Mouse (Mus musculus) myocyte (in vitro differentiated cells): ENCODE measurements around the gene Zfp3. TPM values are rescaled to one million over a fixed set of nuclear protein-coding genes. Genes with fewer than 3 reads are reported as not detected.

ENCODE experiments used
- H3K27me3 ChIP-seq: one replicate; pipeline ENCODE4 v1.6.1; 2011; ENCODE audit not compliant: control insufficient read depth, insufficient read depth, insufficient read length
- H3K36me3 ChIP-seq: one replicate; pipeline ENCODE4 v1.6.1; 2011; ENCODE audit not compliant: control insufficient read depth, insufficient read depth
- H3K4me2 ChIP-seq: one replicate; pipeline ENCODE4 v1.6.1; 2011; ENCODE audit warnings: low read depth, control low read depth
- H3K4me3 ChIP-seq: one replicate; pipeline ENCODE4 v1.5.1; 2011; ENCODE audit warnings: mild to moderate bottlenecking, control low read depth, moderate library complexity
- H3K79me2 ChIP-seq: one replicate; pipeline ENCODE4 v1.6.1; 2011; ENCODE audit not compliant: control insufficient read depth, insufficient read depth
- H3ac ChIP-seq: one replicate; pipeline ENCODE4 v1.6.1; 2011; ENCODE audit not compliant: control insufficient read depth, insufficient read length
- CEBPB ChIP-seq: IDR thresholded peaks from 2 replicates; pipeline ENCODE4 v1.6.1; 2011; ENCODE audit warnings: mild to moderate bottlenecking, moderate library complexity; ENCODE audit not compliant: poor library complexity, insufficient read depth, severe bottlenecking
- E2F4 ChIP-seq: IDR thresholded peaks from one replicate; pipeline ENCODE4 v1.6.1; 2011; ENCODE audit warnings: mild to moderate bottlenecking, control low read depth, moderate library complexity; ENCODE audit not compliant: insufficient read depth
- MAX ChIP-seq: IDR thresholded peaks from one replicate; pipeline ENCODE4 v1.6.1; 2011; ENCODE audit warnings: low read depth, mild to moderate bottlenecking, control low read depth
- MYOD1 ChIP-seq, 3 experiments: IDR thresholded peaks; one replicate each; pipeline ENCODE4 v1.6.1; 2011; ENCODE audit warnings: control low read depth in 2 of 3, low read depth in 2 of 3, mild to moderate bottlenecking in 2 of 3, moderate library complexity in 1 of 3; ENCODE audit not compliant: insufficient read length in 2 of 3, control insufficient read depth in 1 of 3
- MYOG ChIP-seq, 3 experiments: IDR thresholded peaks; one replicate each; pipeline ENCODE4 v1.6.1; 2011; ENCODE audit warnings: control low read depth in 2 of 3, low read depth in 2 of 3, mild to moderate bottlenecking in 2 of 3; ENCODE audit not compliant: insufficient read length in 2 of 3, control insufficient read depth in 1 of 3, insufficient read depth in 1 of 3
- POLR2A ChIP-seq: IDR thresholded peaks from one replicate; pipeline ENCODE4 v1.6.1; 2011; ENCODE audit warnings: low read depth, mild to moderate bottlenecking, control low read depth, moderate library complexity; ENCODE audit not compliant: insufficient read length
- POLR2AphosphoS2 ChIP-seq: IDR thresholded peaks from one replicate; pipeline ENCODE4 v1.6.1; 2011; ENCODE audit warnings: low read depth, control low read depth; ENCODE audit not compliant: insufficient read length
- REST ChIP-seq: IDR thresholded peaks from one replicate; pipeline ENCODE4 v1.6.1; 2011; ENCODE audit warnings: mild to moderate bottlenecking, control low read depth, moderate library complexity; ENCODE audit not compliant: insufficient read depth, insufficient read length
- SRF ChIP-seq: IDR thresholded peaks from one replicate; pipeline ENCODE4 v1.6.1; 2011; ENCODE audit warnings: low read depth; ENCODE audit not compliant: control insufficient read depth, insufficient read length
- TCF12 ChIP-seq: IDR thresholded peaks from one replicate; pipeline ENCODE4 v1.6.1; 2011; ENCODE audit warnings: mild to moderate bottlenecking, control low read depth; ENCODE audit not compliant: poor library complexity, insufficient read depth, severe bottlenecking
- TCF3 ChIP-seq: IDR thresholded peaks from one replicate; pipeline ENCODE4 v1.6.1; 2011; ENCODE audit warnings: low read depth, control low read depth; ENCODE audit not compliant: insufficient read length
- USF1 ChIP-seq: IDR thresholded peaks from one replicate; pipeline ENCODE4 v1.6.1; 2011; ENCODE audit warnings: low read depth, mild to moderate bottlenecking, control low read depth, moderate library complexity
- polyA plus RNA-seq: library from polyadenylated mRNA; unstranded; fragments of >200 nt; fragmentation: generic; extraction: Trizol; gene quantifications from one replicate; pipeline ENCODE4 v1.2.1, GENCODE M21; 2012; ENCODE audit warnings: missing spikeins

Zfp3 gene
- polyA plus RNA-seq, 1 experiment: 2.7 TPM

GRCm38 (mm10) chr11:70790874-70791551 is 27.0 kb downstream of the Zfp3 start:
- no peaks in the 10 kb centered on the region for H3K27me3 ChIP-seq
- no peak overlapping the region for H3K4me2 ChIP-seq
- H3K4me3 ChIP-seq: no peak overlapping the region
- no peaks in the 10 kb centered on the region for H3K79me2 ChIP-seq
- H3K36me3 ChIP-seq: no peaks in the 10 kb centered on the region
- TF ChIP-seq MYOD1 (IDR thresholded peaks at IDR 0.05; ENCODE audit: control insufficient read depth in 1 of 3, insufficient read length in 2 of 3, low read depth in 2 of 3): no peak
- no peak for TF ChIP-seq TCF3
- TF ChIP-seq REST: no peak
- no peak for TF ChIP-seq MYOG (IDR thresholded peaks at IDR 0.05; ENCODE audit: control insufficient read depth in 1 of 3, insufficient read depth in 1 of 3, insufficient read length in 2 of 3, low read depth in 2 of 3)
- no peak for TF ChIP-seq POLR2A
- TF ChIP-seq USF1: no peak
- no peak for TF ChIP-seq E2F4
- no peak for TF ChIP-seq MAX
- no peak for TF ChIP-seq POLR2AphosphoS2
- no peak for TF ChIP-seq TCF12
- no peak for TF ChIP-seq SRF
- TF ChIP-seq CEBPB: no peak
- no peak overlapping the region for H3ac ChIP-seq

DNA sequence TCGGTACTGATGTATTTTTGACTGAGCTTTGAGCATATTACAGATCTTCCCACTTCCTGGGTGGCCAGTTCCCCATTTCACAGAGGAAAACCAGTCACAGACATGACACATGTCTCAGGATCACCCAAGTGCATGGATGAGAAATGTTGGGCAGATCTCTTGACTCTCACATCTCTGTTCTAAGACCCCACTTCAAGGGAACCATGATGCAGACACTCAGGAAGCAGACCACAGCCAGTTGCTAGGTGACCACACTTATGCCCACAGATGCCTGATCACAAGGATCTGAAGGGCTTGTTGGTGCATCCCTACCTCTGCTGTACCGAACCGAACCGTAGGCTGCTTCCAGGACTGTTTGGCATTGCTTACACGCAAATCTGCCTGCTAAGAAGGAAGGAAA is 27.7 kb downstream of the Zfp3 start:
- Histone ChIP-seq H3K27me3 (no peaks in the 10 kb centered on the region), H3K4me3 (no peak overlapping the region), H3ac (no peak overlapping the region), H3K36me3 (no peaks in the 10 kb centered on the region), H3K4me2 (no peak overlapping the region), H3K79me2 (no peaks in the 10 kb centered on the region)
- TF ChIP-seq MAX: no peak

DNA sequence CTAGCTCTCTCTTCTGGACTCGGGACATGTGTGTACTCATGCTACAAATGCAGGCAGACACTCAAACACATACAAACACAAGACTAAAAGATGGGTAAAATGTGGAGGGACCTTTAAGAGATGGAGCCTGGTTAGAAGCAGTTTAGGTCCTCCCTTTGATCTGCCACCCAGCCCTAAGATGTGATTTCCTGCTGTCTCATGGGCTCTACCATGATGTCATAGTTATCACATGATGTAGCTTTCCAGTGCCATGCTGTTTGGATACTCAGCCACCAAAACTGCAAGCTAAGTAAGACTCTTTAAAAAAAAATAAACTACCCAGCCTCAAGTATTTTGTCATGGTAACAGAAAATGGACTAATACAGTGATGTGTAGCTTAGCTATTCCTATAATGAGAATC is 28.4 kb downstream of the Zfp3 start:
- no peak overlapping the region for H3K4me2 ChIP-seq
- no peak overlapping the region for H3ac ChIP-seq
- no peak overlapping the region for H3K4me3 ChIP-seq
- TF ChIP-seq E2F4 (no peak), SRF (no peak), REST (no peak), TCF3 (no peak), MYOG (IDR thresholded peaks at IDR 0.05; ENCODE audit: control insufficient read depth in 1 of 3, insufficient read depth in 1 of 3, insufficient read length in 2 of 3, low read depth in 2 of 3) (no peak), MYOD1 (IDR thresholded peaks at IDR 0.05; ENCODE audit: control insufficient read depth in 1 of 3, insufficient read length in 2 of 3, low read depth in 2 of 3) (no peak), USF1 (no peak), POLR2A (no peak), POLR2AphosphoS2 (no peak), CEBPB (no peak), TCF12 (no peak), MAX (no peak)
- H3K27me3 ChIP-seq: no peaks in the 10 kb centered on the region
- H3K36me3 ChIP-seq: no peaks in the 10 kb centered on the region
- H3K79me2 ChIP-seq: no peaks in the 10 kb centered on the region

DNA sequence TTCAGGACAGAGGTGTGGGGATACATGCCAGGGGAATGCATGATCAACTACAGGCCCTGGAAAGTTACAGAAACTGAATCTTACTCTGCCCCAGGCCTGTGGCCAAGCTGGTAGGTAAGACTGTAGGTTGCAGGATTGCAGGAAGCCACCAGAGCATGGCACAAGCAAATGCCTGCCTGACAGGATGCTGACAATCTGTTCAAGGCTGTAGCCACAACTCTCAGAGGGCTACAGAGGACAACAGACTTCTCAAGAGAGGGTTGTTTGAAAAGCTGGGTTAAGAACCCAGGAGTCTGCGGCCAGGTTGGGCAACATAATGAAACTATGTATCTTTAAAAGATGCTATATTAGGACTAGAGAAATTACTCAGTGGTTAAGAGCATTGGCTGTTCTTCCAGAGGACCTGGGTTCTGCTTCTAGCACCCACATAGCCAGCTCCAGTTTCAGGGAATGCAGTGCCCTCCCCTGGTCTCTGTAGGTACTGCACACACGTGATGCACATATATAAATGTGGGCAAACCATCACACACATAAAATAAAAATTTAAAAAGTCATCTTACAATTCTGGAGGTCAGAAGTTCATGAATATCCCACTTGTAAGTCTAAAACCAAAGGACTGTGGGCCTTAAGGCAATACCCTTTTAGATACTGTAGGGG is 38.3 kb downstream of the Zfp3 start:
- no peaks in the 10 kb centered on the region for H3K36me3 ChIP-seq
- no peaks in the 10 kb centered on the region for H3K27me3 ChIP-seq
- H3K79me2 ChIP-seq: no peaks in the 10 kb centered on the region
- H3K4me3 ChIP-seq: no peak overlapping the region
- no peak for TF ChIP-seq TCF3
- no peak for TF ChIP-seq MAX
- TF ChIP-seq USF1: no peak
- no peak for TF ChIP-seq MYOD1 (IDR thresholded peaks at IDR 0.05; ENCODE audit: control insufficient read depth in 1 of 3, insufficient read length in 2 of 3, low read depth in 2 of 3)
- no peak for TF ChIP-seq POLR2AphosphoS2
- no peak for TF ChIP-seq REST
- TF ChIP-seq MYOG (IDR thresholded peaks at IDR 0.05; ENCODE audit: control insufficient read depth in 1 of 3, insufficient read depth in 1 of 3, insufficient read length in 2 of 3, low read depth in 2 of 3): no peak
- TF ChIP-seq TCF12: no peak
- TF ChIP-seq E2F4: no peak
- no peak for TF ChIP-seq POLR2A
- TF ChIP-seq CEBPB: no peak
- TF ChIP-seq SRF: no peak
- H3K4me2 ChIP-seq: no peak overlapping the region
- no peak overlapping the region for H3ac ChIP-seq

- H3K79me2 ChIP-seq: no peaks in the 10 kb centered on the region
- H3K4me2 ChIP-seq: no peak overlapping the region
- H3ac ChIP-seq: no peak overlapping the region
- no peak for TF ChIP-seq MAX
- TF ChIP-seq POLR2AphosphoS2: no peak
- no peak for TF ChIP-seq POLR2A
- no peak for TF ChIP-seq E2F4
- H3K27me3 ChIP-seq: no peaks in the 10 kb centered on the region
- H3K4me3 ChIP-seq: no peak overlapping the region
- H3K36me3 ChIP-seq: no peaks in the 10 kb centered on the region
Measured at GRCm38 (mm10) chr11:70802865-70803261, 38.9 kb downstream of the Zfp3 start.
